Mouse (Mus musculus) C2C12 (cell line): ENCODE measurements around the gene Cdk14.

Experiments used
- CTCF ChIP-seq: IDR thresholded peaks from one replicate; pipeline ENCODE4 v1.5.1; 2011; ENCODE audit not compliant: control insufficient read depth, insufficient read depth, insufficient read length
- MAX ChIP-seq: IDR thresholded peaks from one replicate; pipeline ENCODE4 v1.6.1; 2011; ENCODE audit warnings: mild to moderate bottlenecking, control low read depth
- MYOG ChIP-seq: IDR thresholded peaks from one replicate; pipeline ENCODE4 v1.6.1; 2011; ENCODE audit not compliant: control insufficient read depth, insufficient read length; ENCODE audit errors: extremely low read depth

- TF ChIP-seq MAX (peak; percentile 60), CTCF (no peak), MYOG (no peak)
Measured at GRCm38 (mm10) chr5:4757902-4758301, 662.2 kb downstream of the Cdk14 start, which contains the start of gene Fzd1.
